Mouse (Mus musculus) intestine, embryonic 15.5 days (tissue): ENCODE measurements around the gene Ints6. TPM values are rescaled to one million over a fixed set of nuclear protein-coding genes. Genes with fewer than 3 reads are reported as not detected.

Experiments
- ATAC-seq: fragments of 200-750 bp; cut with Nextera tagmentation; 2 replicates; pipeline ENCODE4 v1.8.0; 2017; ENCODE audit warnings: moderate TSS enrichment, moderate library complexity
- H3K27ac ChIP-seq: fragments of 300-500 bp; sonication (generic); 2 replicates; pipeline ENCODE4 v1.5.1; 2015; ENCODE audit warnings: mild to moderate bottlenecking, inconsistent platforms
- H3K27me3 ChIP-seq: fragments of 300-500 bp; sonication (generic); replicated peaks from 2 replicates; pipeline ENCODE4 v1.6.1; 2015; ENCODE audit warnings: inconsistent platforms
- H3K36me3 ChIP-seq: fragments of 300-500 bp; sonication (generic); 2 replicates; pipeline ENCODE4 v1.6.1; 2015; ENCODE audit warnings: inconsistent platforms
- H3K4me1 ChIP-seq: fragments of 300-500 bp; sonication (generic); replicated peaks from 2 replicates; pipeline ENCODE4 v1.6.1; 2015; ENCODE audit warnings: inconsistent platforms
- H3K4me2 ChIP-seq: fragments of 300-500 bp; sonication (generic); replicated peaks from 2 replicates; pipeline ENCODE4 v1.6.1; 2015; ENCODE audit warnings: mild to moderate bottlenecking, inconsistent platforms
- H3K4me3 ChIP-seq: fragments of 300-500 bp; sonication (generic); replicated peaks from 2 replicates; pipeline ENCODE4 v1.5.1; 2015; ENCODE audit warnings: inconsistent platforms
- H3K9ac ChIP-seq: fragments of 300-500 bp; sonication (generic); 2 replicates; pipeline ENCODE4 v1.6.1; 2015; ENCODE audit warnings: inconsistent platforms
- H3K9me3 ChIP-seq: fragments of 300-500 bp; sonication (generic); 2 replicates; pipeline ENCODE4 v1.6.1; 2016; ENCODE audit warnings: inconsistent platforms
- WGBS: fragments of 180-500 bp; shearing (Covaris S2); methylation state at CpG from one replicate; pipeline ENCODE4 v1.1.7; 2015; 5-methylcytosine and 5-hydroxymethylcytosine counted together
- polyA plus RNA-seq: library from polyadenylated mRNA; unstranded; fragments of >200 nt; fragmentation: Nextera tagmentation; extraction: Ambion mirVana; gene quantifications from 2 replicates; pipeline ENCODE4 v1.2.1, GENCODE M21; 2015

The Ints6 gene
- 20.2 and 20.3 TPM in 2 replicates for polyA plus RNA-seq

DNA sequence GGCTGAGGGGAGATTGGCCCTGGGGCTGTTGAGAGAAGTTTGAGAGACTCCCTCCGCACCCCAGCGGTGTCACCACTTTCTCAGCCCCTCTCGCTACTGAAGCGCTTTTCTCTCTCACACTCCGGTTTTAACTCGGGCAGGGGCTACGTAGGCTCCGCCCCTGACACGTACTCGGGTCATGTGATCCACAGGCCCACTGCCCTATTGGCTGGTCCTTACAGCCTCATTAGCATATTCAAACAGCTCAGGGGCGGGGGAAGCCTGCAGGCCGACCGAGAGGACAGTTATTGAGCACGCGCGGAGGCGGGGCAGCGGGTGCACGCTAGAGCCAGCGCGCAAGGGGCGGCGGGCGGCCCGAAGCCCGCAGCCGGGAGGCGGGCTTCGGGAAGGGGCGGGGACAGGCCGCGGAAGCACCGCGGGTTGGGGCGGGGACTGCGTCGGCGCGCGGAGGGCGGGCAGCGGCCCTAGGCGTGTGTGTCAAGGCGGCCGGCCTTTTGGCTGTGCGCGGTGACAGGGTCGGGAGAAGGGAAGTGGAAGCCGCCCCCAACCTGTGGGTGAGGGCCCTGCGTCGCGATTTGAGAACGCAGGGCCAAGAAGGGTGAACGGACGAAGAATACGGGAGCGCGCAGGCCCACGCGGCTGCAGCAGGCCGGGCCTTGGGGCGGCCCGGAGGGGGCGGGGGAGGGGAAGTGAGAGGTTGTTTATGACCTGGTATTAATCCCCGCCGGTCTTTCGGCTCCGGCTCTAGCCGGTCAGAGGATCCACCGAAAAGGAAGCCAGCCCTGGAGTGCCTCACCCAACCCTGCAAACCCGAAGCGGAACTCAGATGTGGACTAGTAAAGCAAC is at the start of gene Ints6:
Gene Ints6 (minus strand): TSS at position 134 of the 846 bp plus-strand sequence.
- H3K27ac ChIP-seq: peak within 1 kb of the TSS; percentile 99
- peak within 1 kb of the TSS; percentile 99 for H3K4me3 ChIP-seq
- H3K27me3 ChIP-seq: no peaks in the 10 kb centered on the region
- no peaks in the 10 kb centered on the region for H3K36me3 ChIP-seq
- H3K4me2 ChIP-seq: peak within 1 kb of the TSS; percentile 70
- H3K9me3 ChIP-seq: no peaks in the 10 kb centered on the region
- ATAC-seq: peak; percentile 96
- peak within 1 kb of the TSS; percentile 100 for H3K9ac ChIP-seq
- no peaks in the 10 kb centered on the region for H3K4me1 ChIP-seq
- WGBS: under 1% methylated on average over 72 of the region's 72 CpGs

DNA sequence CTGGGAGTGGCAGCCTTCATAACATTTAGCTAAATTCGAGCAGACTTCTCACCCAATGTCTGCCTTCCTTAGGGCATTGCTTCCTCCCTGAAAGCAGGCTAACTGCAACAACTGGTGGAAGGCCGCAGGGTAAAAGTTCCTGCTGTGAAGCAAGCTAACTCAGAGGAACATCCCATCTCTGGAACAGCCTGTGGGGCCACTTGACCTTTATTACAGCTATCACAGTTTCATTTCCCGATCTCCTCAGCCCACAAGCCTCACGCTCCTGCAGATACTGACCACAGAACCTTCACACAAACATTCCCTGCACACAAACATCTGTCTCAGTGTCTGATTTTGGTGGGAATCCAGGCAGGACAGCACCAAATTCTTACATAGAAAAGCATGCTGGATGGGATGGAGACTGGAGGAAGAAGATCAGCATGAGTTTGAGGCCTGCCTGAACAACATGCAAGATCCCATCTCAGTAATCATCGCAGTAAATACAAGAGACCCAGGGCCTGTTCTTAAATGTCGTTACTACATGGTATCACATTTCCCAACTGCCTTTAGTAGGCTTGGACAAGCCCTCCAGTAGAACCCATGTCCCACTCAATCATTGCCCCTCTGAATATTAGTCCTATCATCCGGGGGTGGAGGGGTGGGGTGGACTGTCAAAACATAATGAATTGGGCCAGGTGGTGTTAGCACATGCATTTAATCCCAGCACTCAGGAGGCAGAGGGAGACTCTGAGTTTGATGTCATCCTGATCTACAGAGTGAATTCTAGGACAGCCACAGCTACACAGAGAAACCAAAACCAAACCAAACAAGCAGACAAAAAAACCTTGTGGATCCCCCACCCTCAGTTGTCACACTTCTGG is 47.9 kb upstream of the Ints6 start:
- no peak overlapping the region for H3K4me3 ChIP-seq
- no peaks in the 10 kb centered on the region for H3K9me3 ChIP-seq
- H3K27me3 ChIP-seq: no peaks in the 10 kb centered on the region
- ATAC-seq: no peak
- no peak overlapping the region for H3K9ac ChIP-seq
- WGBS: 50% methylated on average over 7 of the region's 7 CpGs
- H3K4me2 ChIP-seq: no peak overlapping the region
- H3K4me1 ChIP-seq: no peaks in the 10 kb centered on the region
- no peaks in the 10 kb centered on the region for H3K36me3 ChIP-seq
- H3K27ac ChIP-seq: no peak overlapping the region

DNA sequence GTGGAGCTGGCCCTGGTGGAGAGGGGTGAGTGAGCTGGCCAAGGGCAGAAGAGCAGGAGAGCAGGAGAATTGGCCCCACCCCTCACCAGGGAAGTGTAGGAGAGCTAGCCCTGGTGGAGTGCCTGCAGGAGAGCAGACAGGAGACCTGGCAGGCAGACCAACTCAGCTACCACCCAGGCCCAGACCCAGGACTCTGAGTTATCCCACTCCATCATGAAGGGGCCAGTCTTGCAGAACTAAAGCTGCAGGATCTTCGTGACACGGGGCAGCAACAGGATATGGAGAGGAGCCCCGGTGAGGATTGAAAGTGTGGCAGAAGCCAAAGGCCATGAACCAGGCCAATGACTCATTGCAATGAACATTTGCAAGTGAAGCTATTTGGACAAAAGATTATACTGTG is 46.0 kb upstream of the Ints6 start:
- H3K4me1 ChIP-seq: no peaks in the 10 kb centered on the region
- 45% methylated on average over 3 of the region's 3 CpGs for WGBS

DNA sequence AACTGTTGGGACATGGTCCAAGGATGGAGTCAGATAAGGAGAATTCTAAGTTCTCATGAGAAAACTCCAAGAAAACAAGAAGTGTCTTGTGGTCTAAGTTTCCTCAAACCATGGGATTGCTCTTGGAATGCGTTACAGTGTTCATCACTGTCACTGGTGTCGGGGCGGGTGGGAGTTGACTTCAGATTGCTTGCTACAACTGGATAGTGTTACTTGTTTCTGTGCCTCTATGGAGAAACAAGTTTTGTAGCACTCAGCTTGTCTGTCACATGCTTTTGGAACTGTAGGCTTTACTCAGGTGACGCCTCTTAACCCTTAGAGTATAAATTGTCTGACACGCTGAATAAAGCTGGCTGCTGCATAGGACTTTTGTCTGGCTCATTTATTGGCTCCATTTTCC is 42.2 kb upstream of the Ints6 start:
- no peak for ATAC-seq
- WGBS: 69% methylated on average over 5 of the region's 5 CpGs
- no peak overlapping the region for H3K27ac ChIP-seq

More for the DNA sequence above, 46.0 kb upstream of the Ints6 start:
- H3K9ac ChIP-seq: no peak overlapping the region
- no peak overlapping the region for H3K4me3 ChIP-seq
- no peaks in the 10 kb centered on the region for H3K36me3 ChIP-seq
- H3K27ac ChIP-seq: no peak overlapping the region
- H3K4me2 ChIP-seq: no peak overlapping the region
- H3K27me3 ChIP-seq: no peaks in the 10 kb centered on the region
- no peak for ATAC-seq
- no peaks in the 10 kb centered on the region for H3K9me3 ChIP-seq

DNA sequence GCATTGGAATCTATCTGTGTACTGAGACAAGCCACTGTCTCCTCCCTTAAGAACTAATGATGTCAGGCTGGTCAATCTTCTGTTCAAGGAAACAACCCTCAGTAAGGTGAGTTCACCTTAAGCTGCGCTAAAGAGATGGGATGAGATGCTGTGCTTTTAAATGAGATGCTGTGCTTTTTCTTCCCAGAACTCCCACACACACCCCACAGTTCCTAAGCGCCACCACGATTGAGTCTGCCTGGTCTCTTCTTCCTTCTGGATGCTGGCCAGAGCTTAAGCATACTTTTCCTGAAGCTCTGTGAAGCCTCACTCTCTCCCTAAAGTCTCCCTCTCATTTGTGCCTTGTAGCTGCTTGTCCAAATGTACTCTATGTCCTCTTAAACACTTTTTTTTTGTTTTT is 39.8 kb upstream of the Ints6 start:
- Histone ChIP-seq H3K27ac (no peak overlapping the region), H3K9ac (no peak overlapping the region), H3K4me1 (0 out of 2 replicates have a peak, but pooled peaks cover 3% of the 10 kb centered on the region), H3K9me3 (no peaks in the 10 kb centered on the region), H3K4me2 (no peak overlapping the region), H3K4me3 (no peak overlapping the region), H3K36me3 (no peaks in the 10 kb centered on the region), H3K27me3 (no peaks in the 10 kb centered on the region)
- 68% methylated on average over 3 of the region's 3 CpGs for WGBS
- no peak for ATAC-seq

More for the DNA sequence above, 42.2 kb upstream of the Ints6 start:
- Histone ChIP-seq H3K9ac (no peak overlapping the region), H3K4me1 (0 out of 2 replicates have a peak, but pooled peaks cover 3% of the 10 kb centered on the region), H3K4me3 (no peak overlapping the region), H3K27me3 (no peaks in the 10 kb centered on the region), H3K4me2 (no peak overlapping the region), H3K9me3 (no peaks in the 10 kb centered on the region), H3K36me3 (no peaks in the 10 kb centered on the region)

DNA sequence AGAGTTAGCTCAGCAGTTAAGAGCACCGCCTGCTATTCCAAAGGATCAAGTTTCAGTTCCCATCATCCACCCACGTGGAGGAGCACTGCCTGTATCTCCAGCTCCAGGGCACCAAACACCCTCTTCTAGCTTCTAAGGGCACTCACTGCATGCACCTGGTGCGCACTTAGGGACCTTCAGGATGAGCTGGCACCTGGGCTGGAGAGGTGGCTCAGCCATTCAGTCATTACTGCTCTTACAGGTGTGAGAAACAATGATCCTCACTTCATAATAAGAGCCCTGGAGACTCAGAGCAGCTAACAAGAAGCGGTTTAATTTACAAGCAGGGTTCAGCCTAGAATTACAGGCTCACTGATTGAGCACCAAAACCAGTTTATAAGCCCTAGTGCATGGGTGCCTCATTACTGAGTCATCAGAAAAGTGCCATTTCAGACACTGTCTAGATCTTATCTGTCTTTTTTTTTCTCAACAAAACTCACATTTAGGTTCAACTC is 37.7 kb upstream of the Ints6 start:
- Histone ChIP-seq H3K4me3 (no peak overlapping the region), H3K4me1 (0 out of 2 replicates have a peak, but pooled peaks cover 3% of the 10 kb centered on the region), H3K9me3 (no peaks in the 10 kb centered on the region), H3K36me3 (no peaks in the 10 kb centered on the region), H3K27ac (no peak overlapping the region), H3K4me2 (peak overlapping the region; percentile 48), H3K9ac (no peak overlapping the region), H3K27me3 (no peaks in the 10 kb centered on the region)
- peak; percentile 70 for ATAC-seq
- 5% methylated on average over 4 of the region's 4 CpGs for WGBS

DNA sequence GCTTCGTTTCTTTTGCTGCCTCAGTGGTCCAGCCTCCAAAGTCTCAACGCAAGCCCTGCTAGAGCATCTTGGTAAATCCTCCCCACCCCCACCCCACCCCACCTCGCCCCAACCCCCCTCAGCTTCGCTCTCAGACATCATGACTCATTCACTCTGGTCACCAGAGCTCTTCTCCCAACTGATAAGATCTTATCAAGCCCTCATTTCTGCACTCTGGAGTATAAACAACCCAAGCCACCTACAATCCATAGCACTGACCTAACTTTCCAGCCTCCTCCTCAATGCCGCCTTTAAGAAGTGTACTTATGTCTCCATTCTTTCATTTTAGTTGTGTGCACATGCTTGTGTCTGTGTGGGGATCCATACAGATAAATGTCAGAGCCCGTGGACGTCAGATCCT is 34.8 kb upstream of the Ints6 start:
- WGBS: 52% methylated on average over 7 of the region's 7 CpGs

DNA sequence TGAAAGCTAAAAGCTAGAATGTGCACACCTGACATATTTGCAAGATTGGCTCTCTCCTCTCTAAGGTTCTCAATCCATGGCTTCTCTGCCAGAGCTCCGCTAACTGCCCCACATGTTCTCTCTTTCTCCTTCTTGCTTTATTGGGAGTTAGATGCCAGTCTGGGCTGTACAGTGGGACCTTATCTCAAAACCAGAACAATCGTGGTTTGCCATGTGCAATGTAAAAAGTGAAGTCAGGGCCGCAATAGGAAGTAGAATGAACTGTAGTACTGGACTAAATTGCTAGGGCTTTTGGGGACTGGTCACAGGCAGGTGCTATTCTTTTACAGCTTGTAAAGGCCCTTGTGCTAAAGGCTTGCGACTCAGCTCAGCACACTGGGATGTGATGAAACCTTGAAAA is 28.3 kb upstream of the Ints6 start:
- H3K27me3 ChIP-seq: no peaks in the 10 kb centered on the region; the same call in 1 of the 2 replicates
- 74% methylated on average over 4 of the region's 4 CpGs for WGBS
- no peak overlapping the region for H3K9ac ChIP-seq
- H3K36me3 ChIP-seq: no peaks in the 10 kb centered on the region
- H3K4me3 ChIP-seq: no peak overlapping the region
- no peak for ATAC-seq
- H3K4me1 ChIP-seq: no peaks in the 10 kb centered on the region
- H3K9me3 ChIP-seq: no peaks in the 10 kb centered on the region
- no peak overlapping the region for H3K27ac ChIP-seq
- H3K4me2 ChIP-seq: no peak overlapping the region

More for the DNA sequence above, 34.8 kb upstream of the Ints6 start:
- no peak for ATAC-seq
- H3K27ac ChIP-seq: no peak overlapping the region
- no peaks in the 10 kb centered on the region for H3K36me3 ChIP-seq
- 0 out of 2 replicates have a peak, but pooled peaks cover 3% of the 10 kb centered on the region for H3K4me1 ChIP-seq
- H3K9me3 ChIP-seq: no peaks in the 10 kb centered on the region
- no peak overlapping the region for H3K4me3 ChIP-seq
- no peak overlapping the region for H3K4me2 ChIP-seq
- no peaks in the 10 kb centered on the region for H3K27me3 ChIP-seq
- H3K9ac ChIP-seq: no peak overlapping the region

DNA sequence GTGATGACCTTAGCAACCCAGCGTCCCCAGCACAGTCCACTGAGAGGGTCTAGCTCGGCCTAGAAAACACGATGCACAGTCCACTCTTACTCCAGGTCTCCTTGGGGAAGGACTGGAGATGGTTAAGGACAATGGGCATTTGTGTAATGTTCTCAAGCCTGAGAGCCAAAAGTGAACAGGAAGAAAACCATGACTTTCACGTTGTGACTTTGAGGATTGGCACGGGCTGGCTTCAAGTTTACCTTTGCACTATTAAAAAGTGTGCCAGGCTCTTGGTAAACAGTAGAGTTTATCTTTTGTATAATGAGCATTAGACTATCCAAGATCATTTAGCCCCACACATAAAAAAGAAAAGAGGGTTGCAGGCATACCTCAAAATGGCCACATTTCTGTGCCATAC is 22.0 kb upstream of the Ints6 start:
- no peaks in the 10 kb centered on the region for H3K36me3 ChIP-seq
- H3K9me3 ChIP-seq: no peaks in the 10 kb centered on the region
- no peak overlapping the region for H3K4me2 ChIP-seq
- H3K9ac ChIP-seq: no peak overlapping the region
- H3K27ac ChIP-seq: no peak overlapping the region
- 84% methylated on average over 5 of the region's 5 CpGs for WGBS
- no peaks in the 10 kb centered on the region for H3K4me1 ChIP-seq
- H3K27me3 ChIP-seq: no peaks in the 10 kb centered on the region
- no peak overlapping the region for H3K4me3 ChIP-seq
- no peak for ATAC-seq

DNA sequence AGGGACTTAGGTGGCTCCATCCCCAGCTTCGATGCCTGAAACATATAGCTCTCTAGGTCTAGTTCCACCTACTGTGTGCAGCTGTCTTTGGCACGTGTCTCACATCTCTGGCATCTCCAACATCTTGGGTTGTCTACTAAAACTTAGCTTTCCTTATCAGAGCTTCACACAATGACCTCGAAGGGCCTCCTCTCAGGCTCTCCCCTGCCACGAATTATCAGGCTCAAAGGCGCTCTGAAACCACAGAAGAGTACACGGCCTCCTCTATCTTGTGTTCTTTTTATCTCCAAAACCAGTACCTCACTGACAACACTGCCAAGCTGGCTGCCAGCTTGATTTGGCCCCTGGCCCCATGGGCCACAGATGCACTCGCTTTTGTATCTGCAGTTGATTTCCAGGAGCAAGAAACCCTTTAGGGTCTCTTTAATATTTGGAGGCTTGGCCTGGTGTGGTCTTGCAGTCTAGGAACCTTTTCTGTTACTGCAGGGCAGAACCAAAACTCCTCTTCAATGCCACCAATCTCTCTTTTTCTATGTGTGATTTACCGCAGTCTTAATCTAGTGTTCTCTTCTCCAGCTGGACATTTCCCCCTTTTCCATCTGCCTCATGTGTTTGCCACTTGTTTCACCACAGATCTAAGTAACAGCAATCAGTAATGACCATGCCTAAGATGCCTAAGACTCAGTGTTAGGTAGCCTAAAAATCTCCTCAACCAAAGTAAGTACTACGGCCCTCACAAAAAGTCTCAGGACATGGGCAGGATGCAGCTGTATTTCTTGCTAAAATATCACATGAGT is 19.7 kb upstream of the Ints6 start:
- Histone ChIP-seq H3K27me3 (no peaks in the 10 kb centered on the region), H3K9ac (no peak overlapping the region), H3K36me3 (no peaks in the 10 kb centered on the region), H3K27ac (no peak overlapping the region), H3K4me2 (no peak overlapping the region), H3K4me1 (no peaks in the 10 kb centered on the region), H3K4me3 (no peak overlapping the region), H3K9me3 (no peaks in the 10 kb centered on the region)
- no peak for ATAC-seq
- WGBS: 82% methylated on average over 9 of the region's 9 CpGs

DNA sequence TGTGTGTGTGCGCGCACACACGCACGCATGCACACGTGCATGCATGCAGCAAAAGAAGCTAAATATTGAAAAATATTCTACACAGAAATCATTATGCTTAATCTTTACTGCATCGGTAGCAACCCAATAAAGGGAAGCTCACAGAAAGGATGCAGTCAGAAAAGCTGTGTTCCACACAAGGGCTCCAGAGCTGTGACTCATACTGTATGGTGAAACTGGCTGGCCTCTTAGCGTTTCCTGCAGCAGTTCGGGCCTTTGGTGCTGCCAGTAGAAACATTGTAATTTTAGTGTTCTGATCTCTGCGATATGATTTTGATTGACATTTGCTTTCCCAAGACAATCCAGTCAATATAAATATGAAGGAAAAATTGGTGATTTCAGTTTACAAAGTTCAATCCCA is 17.1 kb upstream of the Ints6 start:
- Histone ChIP-seq H3K27me3 (no peaks in the 10 kb centered on the region), H3K4me3 (no peak overlapping the region), H3K9ac (no peak overlapping the region), H3K36me3 (no peaks in the 10 kb centered on the region), H3K4me2 (no peak overlapping the region), H3K4me1 (no peaks in the 10 kb centered on the region), H3K9me3 (no peaks in the 10 kb centered on the region), H3K27ac (no peak overlapping the region)
- 94% methylated on average over 9 of the region's 9 CpGs for WGBS
- ATAC-seq: no peak
